ENCODE assay signal across 15 mouse cellular contexts in genomic region chr9:57874994-57875393, GRCm38 (mm10). TPM values are rescaled to one million over a fixed set of nuclear protein-coding genes. Genes with fewer than 3 reads are reported as not detected.
DNase-seq lines count a peak whose midpoint lies in the region.
"Had no signal": no experiment of that assay in that cellular context is flagged by ENCODE, and none has a peak within 500 bp of the region (broad histone marks: within the 10 kb centered on the region; RNA-seq: fewer than 3 reads in every experiment).

No protein-coding gene starts in this region.

- peak; percentile 36 for DNase-seq in layer of hippocampus, adult 9-11 months
- DNase-seq in layer of hippocampus, adult 8-10 months (ENCODE audit: low spot score in 2 of 2): no peak
- peak; percentile 25 for DNase-seq in 416B (ENCODE audit: low read depth)
- DNase-seq in brain, adult 2 months (ENCODE audit: low read depth, low spot score): peak; percentile 33
- DNase-seq in cerebellum, adult 9-10 months: no peak
- DNase-seq: adrenal gland, adult 8-10 months; adrenal gland, postnatal 14 days; adrenal gland, postnatal 36 days; B cell, adult 2 months; cerebellum, adult 11 months; cerebellum, adult 18-20 months; cerebellum, adult 8-10 months; cerebellum, postnatal 10 days; cerebellum, postnatal 25 days; forebrain, postnatal 0 days had no signal

RNA-seq across cellular contexts. Expression of gene Ubl7, which starts 35.8 kb away (rescaled TPM):
- 100 to 1,000 TPM in 2 of 4 experiments, 10 to 100 TPM in 2; 94.6 to 102 (median 98.2) TPM for total RNA-seq in layer of hippocampus, adult 8-10 months (2022)

RNA-seq across cellular contexts. Expression of gene Arid3b, which starts 38.4 kb away (rescaled TPM):
- 10 to 100 TPM in 1 of 4 experiments, 1 to 10 TPM in 3; 7.5 to 11.5 (median 7.7) TPM for total RNA-seq in layer of hippocampus, adult 8-10 months (2022)

Comparison
In these comparisons a context has a peak if more than half of its experiments do, and no peak if none do; other contexts are left out.
1. DNase-seq: peak in layer of hippocampus, adult 9-11 months (single experiment), 416B (single experiment) and brain, adult 2 months (single experiment); none in layer of hippocampus, adult 8-10 months (0 of 2) and cerebellum, adult 9-10 months (single experiment).